Mouse (Mus musculus) common myeloid progenitor, adult 5-6 weeks (primary cell): ENCODE measurements around the gene Chat. TPM values are rescaled to one million over a fixed set of nuclear protein-coding genes. Genes with fewer than 3 reads are reported as not detected.

Experiments
- ATAC-seq: replicated peaks from 2 replicates; pipeline ENCODE4 v1.8.0; 2016; ENCODE audit warnings: low read depth, mild to moderate bottlenecking, moderate TSS enrichment, inconsistent platforms; ENCODE audit not compliant: poor library complexity, severe bottlenecking
- total RNA-seq: library from RNA; stranded (forward); fragments of 200-1000, 187-1606 nt; gene quantifications from 2 replicates; pipeline ENCODE4 v1.2.3, GENCODE M21; 2017

Gene Chat
- total RNA-seq: not detected in 2 replicates

DNA sequence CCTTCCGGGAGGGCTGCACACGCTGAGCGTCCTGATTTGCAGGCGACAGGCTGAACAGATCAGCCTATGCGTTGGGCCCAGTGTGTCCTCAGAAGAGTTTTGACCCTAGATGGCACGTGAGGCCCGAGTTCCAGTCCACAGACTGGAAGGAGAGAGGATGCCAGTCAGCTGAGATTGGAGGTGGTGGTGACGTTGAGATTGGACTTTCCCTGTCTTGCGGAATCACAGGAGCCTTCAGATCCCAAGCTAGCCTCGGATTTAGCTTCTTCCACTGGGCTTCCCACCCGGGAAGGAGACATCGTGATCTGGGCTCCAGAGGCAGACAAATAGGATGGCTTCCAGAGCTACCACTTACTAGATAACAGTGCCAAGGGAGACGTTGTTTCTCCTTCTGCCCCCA lies at the start of gene Chat:
TSS of gene Chat (minus strand) at position 101 of the 400 bp plus-strand sequence.
- no peak for ATAC-seq

DNA sequence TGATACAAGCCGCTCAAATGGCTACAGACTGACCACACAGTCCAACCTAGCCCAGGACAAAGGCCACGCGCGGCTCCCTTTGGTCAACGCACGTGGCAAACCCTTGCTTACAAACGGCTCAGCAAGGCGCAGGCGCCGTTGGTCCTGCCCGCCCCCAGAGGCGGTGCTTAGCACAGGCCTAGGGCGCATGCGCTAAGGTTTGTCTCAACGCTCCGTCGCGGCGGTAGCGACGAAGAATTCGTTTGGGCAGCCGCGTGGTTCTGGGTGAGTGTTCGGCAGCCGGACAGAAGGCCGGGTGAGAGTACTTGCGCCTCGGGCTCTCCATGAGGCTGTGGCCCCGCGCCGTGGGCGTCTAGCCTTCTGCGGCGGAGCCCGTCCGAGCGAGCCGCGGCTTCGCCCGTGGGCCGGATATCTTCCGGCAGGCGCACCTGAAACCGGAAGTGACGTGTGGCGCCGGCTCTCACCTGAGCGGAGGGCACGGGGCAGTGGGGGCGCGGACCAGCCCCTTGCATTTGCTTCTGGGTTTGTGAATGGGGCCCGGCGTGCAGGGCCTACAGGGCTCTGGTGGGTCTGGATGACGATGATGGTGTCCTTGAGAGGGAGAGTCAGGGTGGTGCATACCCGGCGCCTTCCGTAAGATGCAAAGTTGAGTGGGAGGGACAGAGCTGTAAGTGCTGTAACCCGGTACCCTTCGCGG lies 47.7 kb upstream of the Chat start, which contains the start of gene Ercc6:
TSS of gene Ercc6 (plus strand) at position 186 of the 697 bp plus-strand sequence.
- ATAC-seq: peak; percentile 74

DNA sequence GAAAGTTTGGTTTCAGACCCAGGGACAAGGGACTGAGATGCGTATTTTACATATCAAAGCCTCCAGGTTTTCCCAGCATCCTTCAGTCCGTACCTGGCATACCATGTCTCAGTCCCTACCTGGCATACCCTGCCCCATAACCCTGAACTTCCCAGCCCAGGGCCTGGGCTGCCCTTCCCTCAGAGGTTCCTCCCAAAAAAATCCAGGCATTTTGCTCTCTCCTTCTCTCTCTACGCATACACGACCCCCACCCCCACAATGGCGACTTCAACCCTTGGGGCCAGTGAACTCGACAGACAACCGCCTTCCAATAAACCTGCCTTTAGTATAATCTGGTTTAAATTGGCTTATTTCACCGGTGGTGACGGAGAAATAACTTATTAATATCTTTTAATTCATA lies 47.1 kb upstream of the Chat start:
- ATAC-seq: no peak

DNA sequence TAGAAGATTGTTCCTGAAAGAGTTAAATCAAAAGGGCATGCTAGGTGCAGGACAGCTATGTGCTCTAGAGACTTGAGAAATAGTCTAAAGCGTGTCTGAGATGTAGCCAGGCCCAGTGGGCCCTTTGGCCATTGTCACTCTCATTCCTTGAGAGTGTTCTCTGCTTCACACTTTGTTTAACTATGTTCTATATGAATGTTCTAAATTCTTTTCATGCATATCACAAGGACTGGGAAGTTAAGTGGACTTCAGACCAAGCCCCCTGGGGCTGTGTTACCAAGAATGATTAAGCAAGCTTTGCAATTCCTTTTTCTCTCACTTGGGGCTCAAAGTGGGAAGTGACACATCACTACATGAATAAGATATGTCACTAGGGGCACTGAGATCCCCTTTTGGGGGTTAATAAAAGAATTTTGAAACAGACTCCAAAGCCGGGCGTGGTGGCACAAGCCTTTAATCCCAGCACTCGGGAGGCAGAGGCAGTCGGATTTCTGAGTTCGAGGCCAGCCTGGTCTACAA lies 43.7 kb upstream of the Chat start:
- ATAC-seq: 0 out of 2 replicates have a peak, but pooled peaks have one; percentile 30

DNA sequence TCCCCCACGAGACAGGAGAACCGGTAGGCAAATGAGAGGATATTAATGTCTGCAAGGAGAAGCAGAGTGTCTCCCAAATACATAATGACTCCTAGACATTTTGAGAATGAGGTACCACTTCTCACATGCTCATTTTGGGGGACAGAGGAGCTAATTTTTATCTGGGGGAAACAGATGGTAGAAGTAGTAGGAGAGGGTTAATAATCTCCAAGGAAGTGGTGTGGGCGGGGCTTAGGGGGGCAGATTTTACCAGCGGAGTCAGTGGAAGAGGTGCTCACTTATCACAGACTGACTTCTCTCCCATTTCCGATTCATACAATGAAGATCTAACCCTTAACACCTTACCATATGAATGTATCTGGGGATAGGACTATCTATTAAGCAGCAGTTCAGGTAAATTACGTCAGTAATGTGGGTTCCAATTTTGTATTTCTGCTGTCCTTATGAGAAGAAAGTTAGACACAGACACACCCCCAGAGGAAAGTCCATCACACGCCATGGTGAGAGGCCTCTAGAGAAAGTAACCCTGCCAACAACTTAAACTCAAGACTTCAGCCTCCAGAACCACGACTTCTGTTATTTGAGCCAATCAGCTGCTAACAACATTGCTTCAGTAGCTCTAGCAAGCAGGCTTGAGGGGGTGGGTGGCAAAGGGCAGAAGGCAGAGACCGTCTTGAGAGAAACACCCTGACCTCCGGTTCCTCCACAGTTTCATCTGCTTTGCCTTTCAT lies 42.5 kb upstream of the Chat start:
- peak; percentile 63 for ATAC-seq

DNA sequence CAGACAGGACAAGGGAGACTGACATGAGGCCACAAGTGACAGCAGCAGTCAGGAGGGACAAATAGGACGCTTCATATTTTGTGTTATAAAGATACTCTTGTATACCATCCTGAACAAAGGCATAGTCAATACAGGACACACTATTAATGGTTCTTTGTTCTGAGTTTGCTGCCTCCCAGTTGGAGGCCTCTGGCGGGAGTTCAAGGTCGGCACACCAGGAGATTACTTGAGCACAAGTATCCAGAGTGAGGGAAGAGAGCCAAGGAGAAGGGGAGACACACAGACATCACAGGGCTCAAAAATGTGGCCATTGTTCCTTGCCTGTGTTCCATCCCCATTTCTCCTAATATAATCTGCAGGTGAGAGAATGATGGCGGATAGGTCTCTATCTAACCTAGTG lies 41.4 kb upstream of the Chat start:
- no peak for ATAC-seq

DNA sequence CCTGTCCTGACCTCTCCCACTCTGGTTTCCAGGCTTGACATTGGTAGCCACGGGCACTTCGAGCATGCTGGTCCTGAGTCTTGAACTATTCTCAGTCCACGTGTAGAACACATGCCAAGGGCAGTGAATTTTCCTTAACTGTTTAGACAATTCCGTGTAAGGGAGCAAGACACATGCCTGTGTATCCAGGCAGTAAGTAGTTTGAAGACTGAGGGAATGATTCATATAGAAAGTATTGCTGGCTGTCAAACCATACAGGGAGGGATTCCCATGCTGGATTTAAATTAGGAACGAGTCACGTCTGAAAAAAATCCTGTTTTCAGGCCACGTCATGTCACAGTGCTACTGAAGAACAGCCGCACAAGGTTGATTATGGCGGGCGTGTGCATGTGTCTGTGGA lies 40.5 kb upstream of the Chat start:
- ATAC-seq: no peak

DNA sequence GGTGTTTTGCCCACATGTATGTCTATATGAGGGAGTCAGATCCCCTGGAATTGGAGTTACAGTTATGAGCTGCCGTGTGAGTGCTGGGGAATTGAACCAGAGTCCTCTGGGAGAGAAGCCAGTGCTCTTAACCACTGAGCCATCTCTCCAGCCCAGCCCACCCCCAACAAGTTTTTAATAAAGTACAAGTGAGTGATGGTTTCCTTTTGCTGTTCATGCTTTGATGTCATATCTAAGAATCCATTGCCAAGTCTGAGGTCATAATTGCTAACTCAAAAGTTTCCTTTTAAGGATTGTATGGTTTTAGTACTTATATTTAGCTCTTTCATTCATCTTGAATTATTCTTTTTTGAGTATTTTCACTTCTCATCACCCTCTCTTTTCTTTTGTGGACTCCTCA lies 38.1 kb upstream of the Chat start:
- ATAC-seq: no peak

DNA sequence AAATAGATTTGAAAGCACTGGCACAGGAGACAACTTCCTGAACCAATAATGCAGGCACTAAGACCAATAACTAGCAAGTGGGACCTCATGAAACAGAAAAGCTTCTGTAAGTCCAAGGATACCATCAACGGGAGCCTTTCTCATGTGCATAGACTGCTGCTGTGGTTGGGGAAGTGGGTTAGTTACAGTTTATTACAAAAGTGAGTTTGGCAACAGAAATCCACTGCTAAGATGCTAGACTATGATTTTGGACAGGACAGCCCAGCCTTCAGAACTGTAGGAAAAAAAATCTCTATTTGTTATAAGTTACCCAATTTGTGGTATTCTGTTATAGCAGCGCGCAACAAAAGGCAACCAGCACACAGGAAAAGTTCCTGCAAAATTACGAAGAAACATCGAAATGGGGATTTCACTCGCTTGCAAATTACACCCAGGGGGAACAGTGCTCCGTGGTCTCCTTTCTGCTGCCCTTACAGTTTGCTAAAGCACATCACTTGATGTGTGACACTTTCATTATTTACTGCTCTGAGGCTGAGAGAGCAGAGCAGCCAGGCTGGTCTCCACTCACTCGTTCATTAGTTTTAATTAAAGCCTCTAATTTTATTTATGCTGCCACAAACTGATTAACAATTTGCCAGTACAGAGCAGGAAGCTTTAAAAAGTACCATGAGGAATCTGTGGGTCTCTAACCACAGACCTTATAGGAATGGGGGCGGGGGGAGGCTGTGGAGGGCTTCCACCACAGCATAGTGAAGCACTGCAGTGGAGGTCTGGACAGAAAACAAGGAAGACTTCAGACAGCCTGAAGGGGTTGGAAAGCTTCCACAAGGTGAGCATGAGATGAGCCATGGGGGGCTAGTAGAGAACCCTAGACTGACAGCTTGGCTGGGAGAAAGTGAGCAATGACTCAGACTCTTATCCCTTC lies 37.2 kb upstream of the Chat start:
- peak; percentile 60 for ATAC-seq

DNA sequence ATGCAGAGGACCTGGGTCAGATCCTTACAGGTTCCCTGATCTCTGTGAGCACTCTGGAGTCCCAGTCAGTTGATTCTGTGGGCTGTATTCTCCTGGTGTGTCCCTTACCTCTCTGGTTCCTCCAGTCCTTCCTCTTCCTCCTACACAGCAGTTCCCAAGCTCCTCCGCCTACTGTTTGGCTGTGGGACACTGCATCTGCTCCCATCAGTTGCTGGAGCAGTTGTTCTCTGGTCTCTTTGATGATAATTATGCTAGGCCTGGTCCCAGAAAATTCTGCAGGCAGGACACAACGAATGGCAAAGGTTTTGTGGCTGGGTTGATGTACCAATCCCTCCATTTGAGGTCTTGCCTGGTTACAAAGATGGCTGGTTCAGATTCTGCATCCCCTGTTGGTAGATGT lies 35.5 kb upstream of the Chat start:
- no peak for ATAC-seq

DNA sequence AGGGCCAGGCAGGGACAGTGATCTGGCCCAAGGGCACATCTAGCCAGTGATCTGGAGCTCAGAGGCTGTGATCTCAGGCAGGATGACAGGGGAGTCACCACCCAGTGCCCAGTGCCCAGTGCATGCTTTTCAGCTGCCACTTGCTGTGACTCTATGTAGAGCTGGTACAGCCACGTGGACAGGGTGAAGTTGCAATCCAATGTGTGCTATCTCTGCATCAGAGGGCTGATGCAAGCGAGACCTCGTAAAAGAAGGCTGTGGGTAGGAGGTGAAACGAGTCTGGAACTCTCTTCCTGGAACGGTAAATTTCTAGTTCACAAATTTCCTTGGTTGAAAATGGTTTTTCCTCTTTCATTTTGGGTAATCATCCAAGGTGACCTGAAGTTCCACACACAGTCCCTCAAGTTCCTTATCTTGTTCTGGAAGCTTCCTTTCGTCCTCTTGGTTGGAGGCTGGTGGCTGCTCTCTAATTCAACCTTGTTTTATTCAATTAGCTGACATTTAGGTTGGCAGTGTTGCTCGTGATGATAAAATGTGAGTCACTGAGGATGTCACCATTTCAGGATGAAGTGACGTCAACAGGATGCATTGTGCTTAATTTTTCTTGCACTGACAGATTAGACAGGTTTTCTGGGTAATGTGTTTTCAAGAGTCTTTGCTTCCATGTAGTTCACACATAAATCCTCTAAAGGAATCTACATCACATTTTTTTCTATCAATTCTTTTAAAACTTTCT lies 30.5 kb upstream of the Chat start:
- no peak for ATAC-seq

DNA sequence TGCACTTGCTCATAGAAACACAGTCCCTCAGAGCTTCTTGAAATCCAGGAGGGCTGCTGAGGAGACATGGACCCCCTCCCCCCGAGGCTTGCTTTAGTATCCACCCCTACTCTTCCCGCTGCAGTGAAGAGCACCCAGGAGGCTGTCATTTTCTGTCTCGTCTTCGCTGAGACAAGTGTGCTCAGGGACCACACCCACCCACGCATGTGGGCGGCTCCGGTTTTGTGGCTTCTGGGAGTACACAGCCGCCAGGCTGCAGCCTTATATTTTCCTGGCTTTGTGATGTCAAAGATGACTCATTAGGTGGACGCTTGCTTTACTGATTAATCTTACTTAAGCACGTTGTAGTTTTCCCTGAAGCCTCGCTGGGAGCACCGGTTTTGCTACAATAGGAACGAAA lies 26.7 kb upstream of the Chat start:
- peak; percentile 65; the same call in 1 of the 2 replicates for ATAC-seq

DNA sequence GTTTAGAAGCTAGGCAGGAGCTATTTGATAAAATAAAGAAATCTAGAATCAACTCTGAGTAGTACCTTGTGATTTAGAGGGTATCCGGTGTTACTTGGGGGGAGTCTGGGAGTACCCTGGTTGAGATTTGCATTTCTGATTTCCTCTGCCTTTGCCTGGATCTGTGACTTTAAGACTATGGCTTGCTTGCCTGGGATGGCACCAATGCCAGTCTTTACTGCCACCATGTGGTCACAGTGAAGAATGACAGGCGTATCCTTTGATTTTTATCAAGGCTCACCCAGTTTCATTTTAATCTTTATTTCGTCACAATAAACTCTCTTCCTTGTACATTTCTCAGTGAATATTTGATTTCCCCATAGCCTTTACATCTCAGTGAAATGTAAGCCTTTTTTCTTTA lies 16.3 kb upstream of the Chat start:
- ATAC-seq: peak; percentile 83

DNA sequence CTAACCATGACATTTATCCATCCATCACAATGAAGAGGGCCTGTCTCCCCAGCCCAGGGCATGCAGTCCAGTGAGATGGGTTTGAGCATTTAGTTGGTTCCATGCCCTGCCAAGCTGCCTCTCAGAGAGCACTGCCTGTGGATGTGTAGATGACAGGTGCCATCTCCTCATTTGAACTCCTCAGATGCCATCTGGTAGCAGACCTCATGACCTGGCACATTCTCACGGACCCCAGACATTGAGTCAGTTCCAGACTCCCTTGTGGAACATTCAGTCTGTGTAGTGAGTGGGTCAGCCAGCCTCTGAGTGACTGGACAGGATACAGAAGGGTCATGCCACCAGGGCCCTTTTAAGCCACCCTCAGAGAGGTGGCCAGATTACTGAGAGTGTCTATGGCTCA lies 11.8 kb upstream of the Chat start:
- ATAC-seq: no peak

DNA sequence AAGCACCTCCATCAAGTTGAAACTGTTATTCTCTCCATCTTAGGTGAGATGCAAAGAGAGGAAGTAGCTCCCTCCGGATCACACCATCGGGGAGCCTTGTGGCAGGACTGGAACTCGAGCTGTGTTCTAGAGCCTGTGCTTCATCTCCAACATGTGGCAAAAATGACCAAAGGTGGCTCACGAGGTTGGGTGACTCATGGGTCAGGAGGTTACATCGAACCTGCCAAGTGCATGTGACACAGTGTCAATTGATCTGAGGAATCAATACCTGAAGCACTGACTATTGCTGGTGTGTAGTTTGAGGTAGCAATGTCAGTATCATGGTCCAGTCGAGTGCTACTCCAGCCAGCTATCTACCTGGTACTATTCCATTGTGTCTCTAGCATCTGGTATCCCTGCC lies 10.8 kb upstream of the Chat start:
- no peak for ATAC-seq

DNA sequence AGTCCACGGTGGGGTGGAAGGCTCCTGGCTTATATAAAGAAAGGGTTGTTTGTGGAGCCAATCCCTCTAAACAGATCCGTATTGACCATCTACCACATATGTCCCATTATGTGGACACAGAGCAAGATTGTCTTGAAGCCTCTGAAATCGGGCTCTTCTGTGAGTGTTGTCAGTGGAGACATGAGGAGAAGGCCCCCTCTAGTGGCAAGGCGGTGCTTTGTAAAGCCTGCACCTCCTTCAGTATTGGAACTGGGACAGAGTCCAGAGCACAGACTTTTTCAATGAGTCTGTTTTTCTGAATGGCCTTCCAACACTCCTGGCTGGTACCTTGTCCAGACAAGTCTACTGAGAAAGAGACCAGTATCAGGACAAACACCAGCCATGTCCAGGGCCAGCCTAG lies 7.2 kb upstream of the Chat start:
- peak; percentile 78 for ATAC-seq

DNA sequence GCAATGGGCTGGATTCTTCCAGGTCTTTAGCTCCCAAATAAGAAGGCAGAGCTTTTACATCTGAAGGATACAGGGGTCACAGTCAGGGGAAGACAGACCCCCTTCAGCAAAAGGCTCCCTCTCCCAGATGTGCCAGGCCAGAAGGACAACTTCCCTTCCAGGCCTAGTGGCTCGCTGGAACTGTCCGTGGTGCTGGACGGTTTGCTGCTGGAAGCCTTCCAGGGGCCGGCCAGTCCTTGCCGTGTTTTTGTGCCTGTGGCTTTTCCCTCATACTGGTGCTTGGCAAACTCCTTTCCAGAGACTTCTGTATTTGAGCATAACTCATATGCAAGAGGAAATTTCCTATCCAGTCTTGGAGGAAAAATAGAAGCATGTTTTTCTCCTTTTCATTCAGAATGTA lies 1.8 kb upstream of the Chat start:
- ATAC-seq: peak; percentile 47; the same call in 1 of the 2 replicates

DNA sequence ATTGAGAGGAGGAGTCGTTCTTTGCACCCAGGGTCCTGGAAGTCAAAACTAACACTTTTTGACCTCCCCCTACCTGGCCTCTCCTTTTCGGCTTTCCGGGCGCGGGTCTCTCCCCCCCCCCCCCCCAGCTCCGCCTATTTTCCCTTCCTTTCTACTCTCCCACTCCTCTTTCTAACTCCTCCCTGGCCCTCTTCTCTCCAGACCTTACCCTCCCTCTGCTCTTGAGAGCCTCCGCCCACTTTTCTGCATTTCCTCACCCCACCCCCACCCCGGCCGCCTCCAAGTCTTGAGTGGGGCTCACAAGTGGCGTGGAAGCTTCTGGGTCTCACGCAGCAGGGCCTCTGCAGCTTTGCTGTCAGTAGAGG lies 301 bp downstream of the Chat start:
- no peak for ATAC-seq

DNA sequence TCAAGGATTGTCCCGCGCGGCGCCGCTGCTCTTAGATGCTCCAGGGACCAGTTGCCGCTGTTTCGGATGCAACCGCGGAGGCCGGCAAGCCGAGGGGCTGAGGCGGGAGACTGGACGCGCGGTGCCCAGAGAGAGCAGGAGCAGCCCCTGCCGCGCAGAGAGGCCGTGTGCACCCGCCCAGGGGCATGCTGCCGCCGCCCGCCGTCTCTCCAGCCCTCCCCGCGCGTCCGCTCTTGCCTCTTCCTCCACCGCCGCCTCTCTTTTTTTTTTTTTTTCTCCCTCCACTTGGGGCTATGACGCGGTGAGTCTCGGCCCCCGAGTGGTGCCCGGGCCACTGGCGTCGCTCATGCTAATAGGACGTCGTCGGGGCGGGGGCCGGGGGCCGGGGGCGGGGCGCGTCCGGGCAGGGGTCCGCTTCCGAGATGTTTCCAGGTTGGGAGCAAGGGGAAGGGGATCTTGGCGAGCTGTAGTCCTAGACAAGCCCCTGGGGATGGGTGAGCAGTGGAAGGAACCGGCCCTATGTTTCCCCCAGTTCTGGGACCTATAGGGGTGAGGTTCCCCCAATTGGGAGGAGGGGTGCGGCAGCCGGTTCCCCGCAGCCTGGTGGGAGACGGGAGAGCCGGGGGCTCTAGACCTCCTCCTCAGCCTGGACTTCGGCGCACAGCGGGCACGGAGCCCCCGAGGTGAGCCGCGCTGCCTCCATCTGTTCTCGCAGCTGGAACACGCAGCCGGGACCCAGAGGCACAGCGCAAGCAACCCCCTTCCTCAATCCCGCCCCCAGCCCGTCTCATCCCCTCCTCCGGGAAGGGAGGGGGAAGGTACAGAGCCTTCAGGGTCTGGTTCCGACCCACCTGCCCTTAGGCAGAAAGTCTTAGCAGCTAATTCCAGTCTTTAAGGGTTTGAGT lies 936 bp downstream of the Chat start, which contains the start of gene Slc18a3:
TSS of gene Slc18a3 (minus strand) at position 250 of the 905 bp plus-strand sequence.
- ATAC-seq: no peak
